Mouse (Mus musculus): ENCODE measurements at regions not wholly inside any gene's neighbourhood (a gene's known extent, or its start where the extent isn't known, plus 50 kb on each side); places are given as distances from the start of the nearest gene placed in this dataset.
A peak's percentile ranks its signal among the peaks of the same experiment; 100 is the strongest.

DNA sequence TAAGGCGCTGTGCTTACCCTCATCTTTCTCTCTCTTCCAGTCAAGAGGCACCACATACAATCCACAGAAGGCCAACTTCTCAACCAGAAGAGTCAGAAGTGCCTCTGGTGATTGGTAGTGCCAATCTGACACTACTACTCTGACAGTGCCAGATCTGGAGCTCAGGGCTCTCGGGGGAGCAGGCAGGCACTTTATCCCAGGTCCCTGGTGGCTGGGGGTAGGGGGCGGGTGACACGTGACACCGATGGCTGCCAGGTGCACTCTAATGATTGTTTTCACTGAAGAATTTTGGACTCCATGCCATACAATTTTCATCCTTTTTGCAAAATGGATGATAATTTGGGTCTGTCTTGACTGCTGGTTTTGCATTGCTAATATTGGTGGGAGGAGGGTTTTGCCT is 67.2 kb upstream of the Klhl29 start:
- TF ChIP-seq POLR2A (IDR thresholded peaks at IDR 0.05; ENCODE audit: borderline replicate concordance, insufficient read depth, low read length) (no peak), CTCF (IDR thresholded peaks at IDR 0.05; ENCODE audit: borderline replicate concordance, insufficient read depth, low read depth, low read length) (no peak)
- Histone ChIP-seq H3K27me3 (ENCODE audit: control insufficient read depth, insufficient read depth, low read length) (no peaks in the 10 kb centered on the region), H3K27ac (ENCODE audit: insufficient read depth, low read length) (no peak overlapping the region), H3K4me1 (ENCODE audit: control insufficient read depth, insufficient read depth, low read length) (no peaks in the 10 kb centered on the region; the same call in 1 of the 2 replicates), H3K4me3 (replicated peaks; ENCODE audit: insufficient read depth, low read depth, low read length) (no peak overlapping the region)
- DNase-seq: no peak
- WGBS: 74% methylated on average over 5 of the region's 5 CpGs

DNA sequence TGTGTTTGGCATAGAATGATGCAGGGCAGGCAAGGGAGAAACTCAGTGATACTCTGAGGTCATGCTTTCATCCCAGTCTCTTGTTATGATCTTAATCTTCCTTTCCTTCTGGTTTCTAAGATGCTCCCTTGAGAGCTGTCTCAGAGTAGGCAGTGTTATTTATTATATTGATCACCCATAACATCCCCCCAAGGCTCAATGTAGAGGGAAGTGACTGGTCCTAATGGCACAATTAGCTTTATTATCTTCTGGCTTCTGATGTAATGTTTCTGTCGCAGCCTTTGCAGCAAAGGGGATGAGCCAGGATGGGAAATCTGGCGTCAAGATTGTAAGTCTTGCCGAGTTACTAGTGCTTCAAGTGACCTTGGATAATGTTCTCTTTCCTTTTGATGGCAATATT is 65.0 kb upstream of the Klhl29 start:
- H3K27ac ChIP-seq (ENCODE audit: insufficient read depth, low read length): no peak overlapping the region
- no peaks in the 10 kb centered on the region for H3K27me3 ChIP-seq (ENCODE audit: control insufficient read depth, insufficient read depth, low read length)
- WGBS: 84% methylated on average over 3 of the region's 3 CpGs
- TF ChIP-seq POLR2A (IDR thresholded peaks at IDR 0.05; ENCODE audit: borderline replicate concordance, insufficient read depth, low read length): no peak
- no peak for TF ChIP-seq CTCF (IDR thresholded peaks at IDR 0.05; ENCODE audit: borderline replicate concordance, insufficient read depth, low read depth, low read length)
- H3K4me3 ChIP-seq (replicated peaks; ENCODE audit: insufficient read depth, low read depth, low read length): no peak overlapping the region
- no peaks in the 10 kb centered on the region; the same call in 1 of the 2 replicates for H3K4me1 ChIP-seq (ENCODE audit: control insufficient read depth, insufficient read depth, low read length)
- no peak for DNase-seq

DNA sequence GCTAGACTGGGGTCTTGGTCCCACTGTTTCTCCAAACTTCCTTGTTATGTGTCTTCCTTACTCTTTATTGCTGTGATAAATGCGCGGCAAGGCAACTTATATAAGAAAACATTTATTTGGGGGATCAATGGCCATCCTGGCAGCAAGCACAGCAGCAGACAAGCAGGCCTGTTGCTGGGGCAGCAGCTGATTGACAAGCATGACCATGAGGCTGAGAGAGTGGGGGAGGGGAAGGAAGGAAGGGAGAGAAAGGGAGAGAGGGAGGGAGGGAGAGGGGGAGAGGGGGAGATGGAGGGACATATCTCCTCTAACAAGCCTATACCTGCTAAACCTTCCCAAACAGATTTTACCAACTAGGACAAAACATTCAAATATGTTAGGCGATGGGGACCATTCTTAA is 60.4 kb upstream of the Klhl29 start:
- DNase-seq: no peak
- H3K4me3 ChIP-seq (replicated peaks; ENCODE audit: insufficient read depth, low read depth, low read length): no peak overlapping the region
- 87% methylated on average over 3 of the region's 3 CpGs for WGBS
- no peak overlapping the region for H3K27ac ChIP-seq (ENCODE audit: insufficient read depth, low read length)
- TF ChIP-seq CTCF (IDR thresholded peaks at IDR 0.05; ENCODE audit: borderline replicate concordance, insufficient read depth, low read depth, low read length) (no peak), POLR2A (IDR thresholded peaks at IDR 0.05; ENCODE audit: borderline replicate concordance, insufficient read depth, low read length) (no peak)
- peaks cover 2% of the 10 kb centered on the region for H3K4me1 ChIP-seq (ENCODE audit: control insufficient read depth, insufficient read depth, low read length)
- H3K27me3 ChIP-seq (ENCODE audit: control insufficient read depth, insufficient read depth, low read length): no peaks in the 10 kb centered on the region

- WGBS: 56% methylated on average over 6 of the region's 6 CpGs
- Histone ChIP-seq H3K27me3 (ENCODE audit: control insufficient read depth, insufficient read depth, low read length) (no peaks in the 10 kb centered on the region), H3K27ac (ENCODE audit: insufficient read depth, low read length) (no peak overlapping the region), H3K4me3 (replicated peaks; ENCODE audit: insufficient read depth, low read depth, low read length) (no peak overlapping the region), H3K4me1 (ENCODE audit: control insufficient read depth, insufficient read depth, low read length) (peaks cover 3% of the 10 kb centered on the region)
- no peak for DNase-seq
- TF ChIP-seq CTCF (IDR thresholded peaks at IDR 0.05; ENCODE audit: borderline replicate concordance, insufficient read depth, low read depth, low read length) (no peak), POLR2A (IDR thresholded peaks at IDR 0.05; ENCODE audit: borderline replicate concordance, insufficient read depth, low read length) (no peak)
These were observed 58.6 kb upstream of the Klhl29 start for GRCm38 (mm10) chr12:5434060-5434459.

DNA sequence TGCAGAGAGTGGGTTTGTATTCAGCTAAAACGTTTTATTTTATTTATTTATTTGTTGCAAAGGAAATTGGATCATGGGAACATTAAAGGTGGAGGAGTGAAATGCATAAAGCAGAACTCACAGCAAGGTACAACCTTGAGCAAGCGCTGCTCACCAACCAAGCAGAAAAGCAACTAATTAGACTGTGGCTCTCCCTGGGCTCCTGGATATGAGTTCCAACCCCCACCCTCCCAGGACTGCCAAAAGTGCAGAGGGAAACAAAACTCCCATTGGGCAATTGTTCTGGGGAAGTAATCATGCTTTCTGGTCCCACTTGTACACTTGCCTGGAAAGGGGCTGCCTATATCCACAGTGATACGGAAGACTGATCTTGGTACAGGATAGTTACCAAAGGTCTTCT is 57.2 kb upstream of the Klhl29 start:
- H3K27ac ChIP-seq (ENCODE audit: insufficient read depth, low read length): no peak overlapping the region
- TF ChIP-seq CTCF (IDR thresholded peaks at IDR 0.05; ENCODE audit: borderline replicate concordance, insufficient read depth, low read depth, low read length) (no peak), POLR2A (IDR thresholded peaks at IDR 0.05; ENCODE audit: borderline replicate concordance, insufficient read depth, low read length) (no peak)
- peaks cover 9% of the 10 kb centered on the region for H3K4me1 ChIP-seq (ENCODE audit: control insufficient read depth, insufficient read depth, low read length)
- no peak overlapping the region for H3K4me3 ChIP-seq (replicated peaks; ENCODE audit: insufficient read depth, low read depth, low read length)
- no peaks in the 10 kb centered on the region for H3K27me3 ChIP-seq (ENCODE audit: control insufficient read depth, insufficient read depth, low read length)
- DNase-seq: no peak
- 78% methylated on average over 3 of the region's 3 CpGs for WGBS

DNA sequence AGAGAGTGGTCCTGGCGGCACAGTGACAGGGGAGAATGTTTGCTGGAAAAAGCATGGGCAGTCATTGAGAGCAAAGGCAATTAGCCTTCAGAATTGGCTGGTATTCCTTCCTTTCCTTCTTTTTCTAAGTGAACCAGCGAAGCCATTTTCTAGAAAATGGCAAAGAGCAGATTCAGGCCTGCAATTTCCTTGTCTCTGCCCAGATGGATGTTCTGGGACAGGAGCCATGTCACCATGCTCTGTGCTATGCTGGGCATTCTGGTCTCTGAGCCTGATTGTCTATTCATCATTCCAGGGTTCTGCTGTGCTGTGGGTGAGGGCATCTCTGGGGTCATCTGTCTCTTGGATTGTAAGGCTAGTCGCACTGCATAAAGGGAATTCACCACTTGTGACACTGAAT is 53.3 kb upstream of the Klhl29 start:
- Histone ChIP-seq H3K4me3 (replicated peaks; ENCODE audit: insufficient read depth, low read depth, low read length) (no peak overlapping the region), H3K4me1 (ENCODE audit: control insufficient read depth, insufficient read depth, low read length) (peaks cover 6% of the 10 kb centered on the region; the same call in 1 of the 2 replicates), H3K27ac (ENCODE audit: insufficient read depth, low read length) (no peak overlapping the region), H3K27me3 (ENCODE audit: control insufficient read depth, insufficient read depth, low read length) (no peaks in the 10 kb centered on the region)
- 24% methylated on average over 3 of the region's 3 CpGs for WGBS
- TF ChIP-seq CTCF (IDR thresholded peaks at IDR 0.05; ENCODE audit: borderline replicate concordance, insufficient read depth, low read depth, low read length): no peak
- no peak for TF ChIP-seq POLR2A (IDR thresholded peaks at IDR 0.05; ENCODE audit: borderline replicate concordance, insufficient read depth, low read length)
- DNase-seq: peak; percentile 40 to 62

All from cerebellum, adult 2 months (tissue).